Mouse (Mus musculus) bone marrow, adult 2 months (tissue): Measurements from ENCODE around the gene Sptlc2. TPM values are rescaled to one million over a fixed set of nuclear protein-coding genes. Genes with fewer than 3 reads are reported as not detected.

Experiments
- H3K27ac ChIP-seq: fragments of 200-500 bp; 2 replicates; pipeline ENCODE4 v1.5.1; 2012; ENCODE audit warnings: low read depth, mild to moderate bottlenecking, control low read depth, inconsistent platforms, low read length; ENCODE audit not compliant: control insufficient read depth, poor library complexity, insufficient read depth
- H3K4me1 ChIP-seq: fragments of 200-500 bp; 2 replicates; pipeline ENCODE4 v1.6.1; 2011; ENCODE audit warnings: low read length; ENCODE audit not compliant: control insufficient read depth, insufficient read depth
- H3K4me3 ChIP-seq: fragments of 200-500 bp; replicated peaks from 2 replicates; pipeline ENCODE3; 2011; ENCODE audit warnings: mild to moderate bottlenecking, low read depth, low read length, control low read depth; ENCODE audit not compliant: control insufficient read depth
- CTCF ChIP-seq: fragments of 200-500 bp; IDR thresholded peaks from 2 replicates; pipeline ENCODE4 v1.5.1; 2011; ENCODE audit warnings: low read length, control low read depth; ENCODE audit not compliant: control insufficient read depth, insufficient read depth
- POLR2A ChIP-seq: fragments of 200-500 bp; IDR thresholded peaks from 2 replicates; pipeline ENCODE4 v1.6.1; 2011; ENCODE audit warnings: low read depth, mild to moderate bottlenecking, control low read depth, low read length, borderline replicate concordance; ENCODE audit not compliant: control insufficient read depth
- WGBS: fragments of 180-500 bp; shearing (Covaris S2); methylation state at CpG from one replicate; pipeline ENCODE4 v1.1.7; 2018; 5-methylcytosine and 5-hydroxymethylcytosine counted together
- polyA plus RNA-seq: library from polyadenylated mRNA; stranded (reverse); fragments of >200 nt; gene quantifications from 2 replicates; pipeline ENCODE4 v1.2.4, GENCODE M21; 2011; ENCODE audit warnings: low replicate concordance; ENCODE audit not compliant: missing spikeins, insufficient read depth, insufficient read length

Gene Sptlc2
- polyA plus RNA-seq, 1 experiment = 31.6 TPM

DNA sequence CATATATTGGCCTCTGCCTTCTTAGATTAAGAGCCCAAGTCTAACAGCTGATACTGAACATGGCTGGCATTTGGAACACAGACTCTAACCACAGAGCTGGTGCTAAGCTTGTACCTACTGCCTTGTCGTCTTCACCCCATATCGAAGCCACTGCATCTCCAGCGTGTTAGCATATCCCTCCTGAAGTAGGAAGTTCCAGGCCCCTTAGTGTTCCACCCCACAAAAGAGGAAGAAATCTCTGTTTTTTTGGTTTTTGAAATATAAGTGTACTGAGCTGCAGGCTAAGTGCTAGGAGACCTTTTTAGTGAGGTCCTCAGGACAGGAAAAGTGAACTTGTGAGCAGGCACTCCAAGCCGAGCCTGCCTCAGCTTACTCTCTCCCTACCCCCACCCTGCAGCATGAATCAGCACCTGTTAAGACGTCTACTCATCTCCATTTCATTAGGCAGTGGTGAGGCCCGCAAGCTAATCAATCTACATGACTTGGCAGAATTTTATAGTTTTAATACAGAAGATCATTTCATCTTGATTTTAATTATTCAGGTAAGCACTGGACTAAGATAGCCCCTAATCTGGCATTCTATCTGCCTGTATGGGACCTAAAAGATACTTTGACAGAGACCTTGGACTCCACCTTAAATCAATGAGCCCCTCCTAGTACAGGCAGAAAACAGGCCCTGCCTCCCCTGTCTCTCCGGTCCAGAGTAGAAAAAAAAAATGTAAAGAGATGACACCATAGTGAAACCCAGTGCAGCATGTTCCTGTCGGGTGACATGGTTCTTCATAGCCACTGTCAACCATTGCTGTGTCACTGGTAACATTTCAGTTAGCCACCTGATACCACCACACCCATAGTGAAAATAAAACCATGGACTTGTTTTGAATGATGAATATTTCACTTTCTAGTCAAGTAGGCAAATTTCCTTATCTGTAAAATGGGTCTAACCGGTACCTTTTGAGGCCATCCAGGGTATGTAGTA, 113.0 kb downstream of the Sptlc2 start:
- no peaks in the 10 kb centered on the region for H3K4me1 ChIP-seq
- no peak overlapping the region for H3K27ac ChIP-seq
- no peak for TF ChIP-seq CTCF
- no peak for TF ChIP-seq POLR2A

DNA sequence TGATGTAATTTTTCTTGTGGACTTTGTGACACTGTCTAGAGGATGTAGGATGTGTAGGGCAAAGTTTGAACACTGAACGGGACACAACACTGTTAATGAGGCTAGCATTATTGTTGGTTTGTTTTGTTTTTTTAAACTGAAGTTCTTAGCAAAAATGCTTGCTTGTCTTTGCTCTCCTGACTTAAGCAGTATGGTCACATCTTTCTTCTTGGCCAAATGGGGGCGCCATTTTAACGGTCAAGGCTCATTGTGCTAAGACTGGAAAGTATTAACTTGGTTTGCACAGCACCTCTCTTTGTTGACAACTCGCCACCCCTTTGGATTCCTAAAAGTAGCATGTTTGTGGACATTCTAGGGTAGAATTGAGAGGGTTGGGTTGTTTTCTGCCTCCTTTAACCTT, 120.5 kb downstream of the Sptlc2 start:
- 18% methylated on average over 4 of the region's 4 CpGs for WGBS
- H3K27ac ChIP-seq = no peak overlapping the region
- H3K4me1 ChIP-seq = 0 out of 2 replicates have a peak, but pooled peaks cover 2% of the 10 kb centered on the region
- H3K4me3 ChIP-seq = no peak overlapping the region
- TF ChIP-seq POLR2A (no peak), CTCF (no peak)

More for the DNA sequence above, 113.0 kb downstream of the Sptlc2 start:
- WGBS = 48% methylated on average over 9 of the region's 9 CpGs
- H3K4me3 ChIP-seq = no peak overlapping the region

DNA sequence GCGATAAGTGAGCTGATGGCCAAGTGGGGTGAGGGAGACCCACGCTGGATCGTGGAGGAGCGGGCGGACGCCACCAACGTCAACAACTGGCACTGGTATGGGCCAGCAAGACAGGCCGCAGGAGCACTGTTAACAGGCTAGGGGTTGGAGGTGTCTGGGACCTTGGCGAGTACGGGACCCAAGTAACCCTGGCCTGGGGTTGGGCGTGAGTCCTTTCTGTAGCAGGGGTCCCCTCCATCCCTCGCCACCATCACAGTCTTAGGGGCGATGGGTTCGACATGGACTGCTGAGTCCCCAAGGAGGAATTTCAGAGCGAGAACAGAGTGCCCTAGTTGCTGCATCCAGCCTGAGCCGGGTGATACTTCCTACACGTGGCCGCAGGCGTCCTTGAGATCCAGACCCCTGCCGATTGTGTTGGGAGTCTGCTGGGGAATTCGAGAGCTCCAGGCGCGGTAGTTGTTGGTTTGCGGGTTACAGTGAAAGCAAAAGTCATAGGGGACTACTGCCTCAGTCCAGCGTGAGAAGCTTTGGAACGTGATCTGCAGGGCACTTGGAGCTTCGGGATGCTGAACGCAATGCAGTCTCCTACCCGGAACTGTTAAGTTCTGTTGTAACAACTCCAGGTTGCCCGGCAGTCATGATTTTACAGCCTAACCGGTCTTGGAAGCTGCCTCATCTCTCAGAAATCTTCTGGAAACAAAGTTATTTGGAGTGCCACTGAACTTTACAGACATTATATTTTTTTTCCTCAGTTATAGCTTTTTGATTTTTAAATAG, 121.1 kb downstream of the Sptlc2 start:
- 0 out of 2 replicates have a peak, but pooled peaks cover 2% of the 10 kb centered on the region for H3K4me1 ChIP-seq
- peak overlapping the region; percentile 94 for H3K4me3 ChIP-seq
- WGBS = under 1% methylated on average over 31 of the region's 31 CpGs
- peak overlapping the region; percentile 82 for H3K27ac ChIP-seq
- TF ChIP-seq CTCF (no peak), POLR2A (no peak)

DNA sequence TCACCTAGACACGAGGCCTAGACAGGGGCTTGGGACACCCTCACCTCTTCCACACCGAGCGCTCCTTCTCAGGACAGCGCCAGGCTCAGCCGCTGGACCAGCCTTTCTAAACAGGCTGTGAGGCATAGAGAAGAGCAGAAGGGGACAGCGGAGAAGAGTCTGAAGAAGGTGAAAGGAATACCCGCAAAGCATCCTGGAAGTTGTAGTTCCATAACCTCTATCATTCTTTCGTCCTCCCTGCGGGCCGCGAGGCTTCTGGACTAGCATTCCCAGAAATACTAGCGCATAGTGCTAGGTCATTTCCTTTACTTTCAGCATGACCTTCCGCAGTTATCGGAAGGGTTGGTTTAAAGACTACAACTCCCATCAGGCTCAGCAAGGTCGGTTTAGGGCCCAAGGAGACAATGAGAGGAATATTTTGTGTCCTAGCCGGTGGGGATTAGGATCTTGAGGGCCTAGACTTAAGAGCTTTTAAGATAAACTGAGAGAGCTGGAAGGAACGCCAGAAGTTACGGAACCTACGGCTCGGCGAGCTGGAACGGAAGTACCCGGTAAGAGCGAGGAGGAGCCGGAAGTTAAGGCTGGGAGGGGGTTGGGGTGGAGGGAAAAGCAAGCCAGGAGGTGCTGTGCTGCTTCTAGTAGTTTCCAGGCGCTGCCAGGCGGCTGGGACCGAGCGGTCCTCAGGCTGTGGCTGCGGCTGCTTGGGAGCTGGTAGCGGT, 121.9 kb downstream of the Sptlc2 start, which contains the start of the genes Vipas39 and Ahsa1:
Gene Vipas39 (minus strand): TSS at position 149 of the 719 bp plus-strand sequence.
Gene Ahsa1 (plus strand): TSS at position 372 of the 719 bp plus-strand sequence.
- Histone ChIP-seq H3K4me1 (peaks cover 5% of the 10 kb centered on the region; the same call in 1 of the 2 replicates), H3K4me3 (peak within 1 kb of the TSS; percentile 94), H3K27ac (peak within 1 kb of the TSS; percentile 82)
- under 1% methylated on average over 31 of the region's 31 CpGs for WGBS
- TF ChIP-seq POLR2A = peak; percentile 95; the same call in 1 of the 2 replicates
- no peak for TF ChIP-seq CTCF

DNA sequence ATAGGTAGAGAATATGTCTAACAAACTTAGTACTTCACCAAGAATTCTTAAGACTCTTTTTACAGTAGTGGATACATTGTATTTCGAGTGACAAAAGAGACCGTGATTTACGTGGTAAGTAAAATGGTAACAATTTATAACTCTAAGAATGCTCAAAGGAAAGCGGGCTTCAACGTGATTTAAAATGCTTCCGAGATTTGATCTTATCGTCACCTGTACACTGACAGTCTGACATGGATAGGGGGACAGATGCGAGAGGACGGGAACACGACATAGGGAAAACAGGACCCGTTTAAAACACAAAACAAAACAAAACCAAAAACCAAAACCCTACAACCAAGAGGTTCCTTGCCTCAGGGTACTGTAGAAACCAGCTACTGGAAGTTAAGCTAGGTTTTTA, 122.7 kb downstream of the Sptlc2 start:
- peak overlapping the region; percentile 94 for H3K4me3 ChIP-seq
- TF ChIP-seq POLR2A = no peak
- TF ChIP-seq CTCF = no peak
- no peak overlapping the region for H3K27ac ChIP-seq
- WGBS = 18% methylated on average over 11 of the region's 11 CpGs
- H3K4me1 ChIP-seq = peaks cover 5% of the 10 kb centered on the region; the same call in 1 of the 2 replicates

DNA sequence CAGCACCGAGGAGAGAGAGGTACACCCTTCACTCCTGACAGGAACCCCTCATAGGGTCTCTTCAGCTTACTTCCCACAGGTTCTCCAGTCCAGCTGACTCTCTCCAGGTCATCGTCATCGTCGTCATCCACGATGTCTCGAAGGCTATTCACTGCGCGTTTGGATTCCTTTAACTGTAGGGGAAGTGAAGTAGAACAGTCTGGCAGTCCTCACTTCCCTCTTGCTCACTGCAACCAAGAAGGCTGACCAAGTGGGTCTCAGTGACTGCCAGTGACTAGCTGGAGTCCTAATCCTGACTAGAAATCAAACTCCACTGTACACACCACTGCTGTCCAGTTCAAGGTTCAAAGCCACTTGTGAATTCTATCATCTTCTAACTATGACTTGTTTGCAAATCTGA, 127.6 kb downstream of the Sptlc2 start:
- TF ChIP-seq POLR2A = no peak
- no peak for TF ChIP-seq CTCF
- no peak overlapping the region for H3K4me3 ChIP-seq
- H3K4me1 ChIP-seq = peaks cover 3% of the 10 kb centered on the region; the same call in 1 of the 2 replicates
- 89% methylated on average over 8 of the region's 8 CpGs for WGBS
- no peak overlapping the region for H3K27ac ChIP-seq

DNA sequence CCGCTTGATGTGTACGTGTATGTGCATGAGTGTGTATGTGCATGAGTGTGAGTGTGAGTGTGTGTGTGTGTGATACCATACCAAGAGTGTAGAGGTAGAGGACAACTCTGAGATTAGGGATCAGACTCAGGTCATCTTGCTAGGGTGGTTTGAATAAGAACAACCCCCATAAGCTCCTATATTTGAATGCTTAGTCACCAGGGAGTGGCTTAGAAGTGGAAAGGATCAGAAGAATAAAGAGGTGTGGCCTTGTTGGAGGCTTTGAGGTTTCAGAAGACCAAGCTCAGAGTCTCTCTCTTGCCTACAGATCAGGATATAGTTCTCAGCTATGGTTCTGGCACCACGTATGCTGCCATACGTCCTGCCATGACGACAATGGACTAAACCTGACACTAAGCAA, 131.5 kb downstream of the Sptlc2 start:
- TF ChIP-seq CTCF = no peak
- no peak for TF ChIP-seq POLR2A
- Histone ChIP-seq H3K4me3 (no peak overlapping the region), H3K27ac (no peak overlapping the region), H3K4me1 (peaks cover 2% of the 10 kb centered on the region; the same call in 1 of the 2 replicates)
- WGBS = 89% methylated on average over 5 of the region's 5 CpGs

Other genes with a start within 250 kb of the Sptlc2 start
- gene Gstz1, start 241.2 kb downstream of the Sptlc2 start, polyA plus RNA-seq = 14.7 and 25.1 TPM in 2 replicates
- 1.4 and 3.4 TPM in 2 replicates for gene Pomt2, start 240.4 kb downstream of the Sptlc2 start, polyA plus RNA-seq
- gene Samd15, start 188.6 kb downstream of the Sptlc2 start, polyA plus RNA-seq = not detected in 2 replicates
- 2.2 and 5.0 TPM in 2 replicates for gene Tmed8, start 187.9 kb downstream of the Sptlc2 start, polyA plus RNA-seq
- gene Noxred1, start 149.6 kb downstream of the Sptlc2 start, polyA plus RNA-seq = 2.6 TPM in 1 of 2 replicates, not detected in the other
- gene Vipas39, start 122.1 kb downstream of the Sptlc2 start, polyA plus RNA-seq = 10.8 and 23.7 TPM in 2 replicates
- 49.0 and 74.4 TPM in 2 replicates for gene Ahsa1, start 121.9 kb downstream of the Sptlc2 start, polyA plus RNA-seq
- not detected in 2 replicates for gene Ism2, start 88.7 kb downstream of the Sptlc2 start, polyA plus RNA-seq
- 67.6 and 160 TPM in 2 replicates for gene Slirp, start 55.5 kb upstream of the Sptlc2 start, polyA plus RNA-seq
- 11.1 and 19.8 TPM in 2 replicates for gene Alkbh1, start 55.7 kb upstream of the Sptlc2 start, polyA plus RNA-seq
- gene Snw1, start 83.9 kb upstream of the Sptlc2 start, polyA plus RNA-seq = 30.9 and 48.6 TPM in 2 replicates
- gene Gm5788, start 106.4 kb upstream of the Sptlc2 start, polyA plus RNA-seq = not detected in 2 replicates
- gene Gm8300, start 126.0 kb upstream of the Sptlc2 start, polyA plus RNA-seq = not detected in 2 replicates
- not detected in 2 replicates for gene Oog1, start 214.3 kb upstream of the Sptlc2 start, polyA plus RNA-seq
- not detected in 2 replicates for gene Gm4027, start 230.5 kb upstream of the Sptlc2 start, polyA plus RNA-seq